Mouse (Mus musculus): Measurements from ENCODE around the gene Chd5. TPM values are rescaled to one million over a fixed set of nuclear protein-coding genes. Genes with fewer than 3 reads are reported as not detected.
A peak's percentile ranks its signal among the peaks of the same experiment; 100 is the strongest.

The Chd5 gene
- under 1 TPM; 0.08 to 0.20 TPM for total RNA-seq (2021)
- long read RNA-seq, experiment 1 = 0 reads
- long read RNA-seq, experiment 2, partial matches to known transcripts = 0 of 1 reads
- long read RNA-seq, experiment 2, other reads (novel, unspliced or antisense) = 1 of 1 reads

GRCm38 (mm10) chr4:152338419-152339292 is at the start of gene Chd5:
TSS of gene Chd5 (plus strand) at chr4:152338651.
- DNase-seq = no peak
- Histone ChIP-seq H3K27ac (no peak within 1 kb of the TSS), H3K4me3 (peak within 1 kb of the TSS; percentile 66)
- intact Hi-C loops (cut with DNase I) = no loop called here
- TF ChIP-seq CTCF (IDR thresholded peaks at IDR 0.05) = no peak

- no peak overlapping the region for H3K4me3 ChIP-seq
- intact Hi-C loops (cut with DNase I) = no loop called here
- no peak for TF ChIP-seq CTCF (IDR thresholded peaks at IDR 0.05)
Observed at GRCm38 (mm10) chr4:152290385-152290784, 48.1 kb upstream of the Chd5 start.

DNA sequence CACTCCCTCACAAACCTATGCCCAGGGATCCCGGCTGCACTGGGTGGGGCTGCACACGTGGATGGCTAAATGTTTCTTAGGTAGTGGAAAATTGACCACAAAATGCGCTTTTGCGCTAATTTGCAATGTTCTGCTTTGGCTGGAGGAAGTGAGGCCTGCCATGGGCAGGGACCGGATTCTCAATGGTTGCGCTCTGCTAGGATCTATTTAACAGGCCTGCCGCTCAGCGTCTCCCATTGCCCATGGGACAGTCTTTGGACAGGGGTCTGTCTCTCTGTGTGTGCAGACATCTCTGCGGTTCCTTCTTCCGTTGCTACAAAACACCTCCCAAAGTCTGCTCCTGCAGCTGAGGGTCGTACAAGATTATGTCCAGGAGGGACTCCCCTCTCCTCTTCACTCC is 47.5 kb upstream of the Chd5 start:
- DNase-seq = no peak
- no peak overlapping the region for H3K27ac ChIP-seq
- no peak overlapping the region for H3K4me3 ChIP-seq
- TF ChIP-seq CTCF (IDR thresholded peaks at IDR 0.05) = no peak
- intact Hi-C loops (cut with DNase I) = no loop called here

More at GRCm38 (mm10) chr4:152290385-152290784, 48.1 kb upstream of the Chd5 start:
- H3K27ac ChIP-seq = no peak overlapping the region
- DNase-seq = no peak

DNA sequence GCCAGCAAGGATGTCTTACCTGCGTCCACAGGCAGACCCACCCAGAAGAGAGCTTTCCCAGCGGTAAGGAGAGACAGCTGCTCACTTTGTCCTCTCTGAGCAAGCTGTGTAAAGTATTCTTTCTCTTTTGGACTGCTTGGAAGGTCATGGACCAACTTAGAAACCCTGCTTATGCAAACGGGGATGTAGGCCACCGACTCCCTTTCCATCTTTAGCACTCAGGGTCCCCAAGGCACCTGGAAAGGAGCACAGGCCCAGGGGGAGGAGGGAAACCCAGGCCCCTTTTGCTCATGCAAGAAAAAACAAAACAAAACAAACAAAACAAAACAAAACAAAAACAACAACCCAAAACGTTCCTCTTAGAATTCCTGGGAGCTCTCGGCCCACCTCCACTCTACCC is 46.9 kb upstream of the Chd5 start, which contains the start of gene Hes3:
TSS of gene Hes3 (minus strand) at position 101 of the 400 bp plus-strand sequence.
- no peak within 1 kb of the TSS for H3K27ac ChIP-seq
- no peak within 1 kb of the TSS for H3K4me3 ChIP-seq
- DNase-seq = no peak
- no peak for TF ChIP-seq CTCF (IDR thresholded peaks at IDR 0.05)
- intact Hi-C loops (cut with DNase I) = no loop called here

DNA sequence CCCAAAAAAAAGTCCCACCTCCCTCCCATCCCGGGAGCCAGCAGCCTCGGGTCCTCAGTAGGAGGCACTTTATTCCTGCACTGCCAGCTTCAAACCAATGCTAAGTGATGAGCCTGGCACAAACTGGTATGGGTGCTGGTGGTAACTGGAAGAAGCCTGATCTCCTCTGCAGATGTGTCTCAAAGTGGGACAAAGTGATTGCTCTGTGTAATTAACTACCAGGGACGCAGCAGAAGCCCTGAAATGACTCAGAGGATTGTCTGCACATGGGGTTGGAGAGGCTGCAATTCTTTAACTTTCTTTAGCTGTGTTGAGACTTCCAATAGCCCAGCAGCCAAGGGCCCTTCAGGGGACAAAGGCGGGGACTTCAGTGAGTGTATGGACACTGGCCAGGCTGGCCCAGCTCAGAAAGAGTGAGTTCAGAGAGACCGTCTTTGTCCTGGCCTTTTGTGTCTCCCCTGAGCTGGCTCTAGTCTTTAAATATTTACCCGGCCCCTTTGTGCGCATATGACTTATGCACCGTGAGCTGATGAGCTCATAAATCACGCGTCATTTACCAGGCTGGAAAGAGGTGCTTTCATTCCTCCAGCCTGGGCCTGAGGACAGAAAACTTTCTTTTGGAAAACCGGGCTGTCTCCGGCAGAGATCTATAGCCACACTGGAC is 46.2 kb upstream of the Chd5 start:
- no peak for TF ChIP-seq CTCF (IDR thresholded peaks at IDR 0.05)
- Histone ChIP-seq H3K27ac (no peak overlapping the region), H3K4me3 (no peak overlapping the region)
- no peak for DNase-seq
- intact Hi-C loops (cut with DNase I) = no loop called here

DNA sequence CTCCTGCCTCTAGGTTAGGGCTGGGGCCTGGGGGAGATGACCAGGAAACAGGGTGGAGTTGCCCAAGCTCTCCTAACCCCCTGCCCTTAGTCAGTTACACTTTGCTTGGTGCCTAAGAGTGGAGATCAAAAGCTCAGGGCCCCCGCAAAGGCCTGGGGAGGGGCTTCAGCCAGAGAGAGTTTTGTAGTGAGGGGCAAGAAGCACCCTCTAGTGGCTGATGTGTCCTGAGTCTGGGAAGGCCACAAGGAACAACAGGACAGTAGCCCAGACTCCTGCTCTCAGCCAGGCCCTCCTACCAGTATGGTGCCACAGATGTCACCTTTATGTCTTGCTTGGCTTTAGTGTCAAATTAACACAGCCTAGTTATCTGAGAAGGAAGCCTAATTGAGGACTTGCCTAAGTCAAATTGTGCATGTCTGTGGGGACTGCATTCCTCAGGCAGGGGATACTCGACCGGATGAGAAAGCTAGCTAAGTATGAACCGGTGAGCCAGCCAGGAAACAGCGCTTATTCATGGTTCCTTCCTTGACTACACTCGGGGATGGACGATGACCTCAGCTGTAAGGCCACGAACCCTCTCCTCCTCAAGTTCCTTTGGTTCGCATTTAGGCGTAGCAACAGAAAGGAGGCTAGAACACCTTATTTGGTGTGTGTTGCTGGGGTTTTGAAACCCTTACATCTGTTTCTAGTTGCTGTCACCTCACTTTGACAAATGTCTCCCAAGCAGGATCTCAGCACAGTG is 44.1 kb upstream of the Chd5 start:
- Histone ChIP-seq H3K27ac (no peak overlapping the region), H3K4me3 (no peak overlapping the region)
- intact Hi-C loops (cut with DNase I) = no loop called here
- DNase-seq = no peak
- TF ChIP-seq CTCF (IDR thresholded peaks at IDR 0.05) = peak; percentile 16; the same call in 1 of the 2 replicates

- H3K4me3 ChIP-seq = no peak overlapping the region
- no peak for DNase-seq
- no peak overlapping the region for H3K27ac ChIP-seq
- TF ChIP-seq CTCF (IDR thresholded peaks at IDR 0.05) = no peak
- intact Hi-C loops (cut with DNase I) = no loop called here
Observed at GRCm38 (mm10) chr4:152295916-152296315, 42.5 kb upstream of the Chd5 start.

GRCm38 (mm10) chr4:152296371-152296770 is 42.1 kb upstream of the Chd5 start:
- intact Hi-C loops (cut with DNase I) = no loop called here
- TF ChIP-seq CTCF (IDR thresholded peaks at IDR 0.05) = no peak
- Histone ChIP-seq H3K4me3 (peak overlapping the region; percentile 83), H3K27ac (peak overlapping the region; percentile 89)
- no peak for DNase-seq

- DNase-seq = peak; percentile 100
- no peak for TF ChIP-seq CTCF (IDR thresholded peaks at IDR 0.05)
- Histone ChIP-seq H3K4me3 (peak within 1 kb of the TSS; percentile 83), H3K27ac (peak within 1 kb of the TSS; percentile 89)
- intact Hi-C loops (cut with DNase I) = no loop called here
Observed at GRCm38 (mm10) chr4:152296874-152297861, 41.3 kb upstream of the Chd5 start, which contains the start of gene Icmt. TSS of gene Icmt (plus strand) at chr4:152297227.

- intact Hi-C loops (cut with DNase I) = no loop called here
- Histone ChIP-seq H3K27ac (no peak overlapping the region), H3K4me3 (no peak overlapping the region)
- no peak for TF ChIP-seq CTCF (IDR thresholded peaks at IDR 0.05)
- DNase-seq = peak; percentile 13
Observed at GRCm38 (mm10) chr4:152298836-152299235, 39.6 kb upstream of the Chd5 start.

GRCm38 (mm10) chr4:152300375-152300774 is 38.1 kb upstream of the Chd5 start:
- no peak for TF ChIP-seq CTCF (IDR thresholded peaks at IDR 0.05)
- intact Hi-C loops (cut with DNase I) = no loop called here
- DNase-seq = no peak
- Histone ChIP-seq H3K4me3 (no peak overlapping the region), H3K27ac (no peak overlapping the region)
